Mouse (Mus musculus) c-Kit-positive CD71-positive TER-119-negative erythroid progenitor cells, embryonic 14.5 days (primary cell): ENCODE results near the gene Glra1.
A peak's percentile ranks its signal among the peaks of the same experiment; 100 is the strongest.

Experiments used
- DNase-seq: peaks from one replicate; pipeline ENCODE4 v3.0.0-alpha.2; 2013; ENCODE audit warnings: low read depth

Gene Glra1

DNA sequence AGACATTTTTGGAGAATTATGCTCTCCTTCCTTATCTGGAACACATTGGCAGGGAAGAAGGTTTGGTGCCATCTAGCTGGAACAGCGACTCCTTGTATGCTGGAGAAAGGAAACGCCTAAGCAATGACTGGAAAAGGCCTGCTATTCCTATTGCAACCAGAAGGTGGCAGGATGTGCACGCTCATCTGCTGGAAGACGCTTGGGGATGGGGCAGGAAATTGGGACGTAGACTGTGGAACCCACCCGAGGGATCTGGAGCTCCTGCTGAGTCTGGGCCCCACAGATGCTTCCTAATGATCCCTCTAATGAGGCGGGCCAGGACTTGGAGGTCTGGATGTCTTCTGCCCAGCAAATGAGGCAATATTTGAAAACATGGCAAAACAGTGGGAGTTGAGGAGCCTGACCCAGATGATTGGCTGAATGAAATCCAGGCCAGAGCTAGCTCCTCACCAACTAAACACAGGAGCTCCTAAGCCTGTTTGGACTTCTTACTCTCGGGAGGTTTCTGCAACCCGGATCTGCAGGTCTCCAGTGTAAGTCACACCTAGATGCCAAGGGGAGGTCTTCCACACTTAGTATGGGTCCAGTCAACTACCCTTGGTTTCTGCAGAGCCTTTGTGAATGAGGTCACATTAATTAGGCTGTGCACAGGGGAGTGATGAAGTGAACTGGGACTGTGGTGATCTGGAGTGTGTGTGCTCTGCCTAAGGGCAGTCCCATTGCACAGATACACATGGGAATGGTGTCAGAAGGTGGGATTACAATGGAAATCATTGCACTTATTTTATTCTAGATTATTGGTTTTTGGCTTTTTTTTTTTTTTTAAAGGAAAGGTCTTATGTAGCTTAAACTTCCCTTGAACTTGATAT is 89.0 kb downstream of the Glra1 start:
- no peak for DNase-seq

DNA sequence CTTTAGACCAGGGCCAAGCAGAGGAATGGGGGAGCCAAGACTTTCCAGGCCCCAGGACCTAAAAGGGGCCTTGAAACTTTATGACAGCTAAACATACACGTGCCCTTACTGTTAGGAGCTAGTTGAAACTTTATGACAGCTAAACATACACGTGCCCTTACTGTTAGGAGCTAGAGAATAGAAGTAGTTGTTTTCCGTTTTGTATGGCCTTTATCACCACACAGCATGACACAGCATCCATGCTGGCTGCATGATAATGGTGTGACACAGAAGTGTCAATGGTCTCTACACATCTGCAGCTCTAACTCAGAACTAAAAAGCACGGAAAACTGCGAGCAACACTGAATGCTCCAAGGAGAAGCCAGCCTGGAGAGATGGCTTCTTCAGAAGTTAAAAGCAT is 90.3 kb downstream of the Glra1 start:
- no peak for DNase-seq

- DNase-seq, result no peak
Observed at GRCm38 (mm10) chr11:55511374-55511773, 96.6 kb downstream of the Glra1 start.

- no peak for DNase-seq
Observed at GRCm38 (mm10) chr11:55505485-55505884, 102.5 kb downstream of the Glra1 start.

- DNase-seq, result no peak
Observed at GRCm38 (mm10) chr11:55502886-55503285, 105.1 kb downstream of the Glra1 start.

DNA sequence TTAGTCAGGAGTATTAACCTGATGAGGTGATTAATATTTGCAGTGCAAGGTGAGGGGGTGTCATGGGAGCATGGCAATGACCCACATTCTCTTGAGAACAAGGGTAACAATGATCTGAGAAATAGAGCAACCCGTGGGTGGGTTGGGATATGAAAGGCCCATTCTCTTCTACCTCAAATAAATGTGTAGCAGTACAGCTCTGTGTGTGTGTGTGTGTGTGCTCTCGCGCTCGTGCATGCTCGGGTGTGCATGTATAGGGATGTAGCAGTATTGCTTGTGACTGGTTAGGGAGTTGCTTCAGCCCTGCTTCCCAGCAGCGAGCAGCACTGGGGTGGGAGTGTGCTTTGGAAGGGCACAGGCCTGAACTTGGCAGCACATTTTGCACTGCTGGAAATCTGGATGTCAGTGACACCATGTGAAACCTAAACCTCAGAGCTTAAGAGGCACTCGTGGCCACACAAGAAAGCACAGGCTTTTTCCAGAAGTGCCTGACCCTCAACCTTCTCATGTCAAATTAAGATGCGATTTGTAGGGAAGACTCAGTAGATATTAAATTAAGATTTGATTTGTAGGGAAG is 106.0 kb downstream of the Glra1 start:
- no peak for DNase-seq

GRCm38 (mm10) chr11:55497885-55498284 is 110.1 kb downstream of the Glra1 start:
- DNase-seq, result peak; percentile 43

DNA sequence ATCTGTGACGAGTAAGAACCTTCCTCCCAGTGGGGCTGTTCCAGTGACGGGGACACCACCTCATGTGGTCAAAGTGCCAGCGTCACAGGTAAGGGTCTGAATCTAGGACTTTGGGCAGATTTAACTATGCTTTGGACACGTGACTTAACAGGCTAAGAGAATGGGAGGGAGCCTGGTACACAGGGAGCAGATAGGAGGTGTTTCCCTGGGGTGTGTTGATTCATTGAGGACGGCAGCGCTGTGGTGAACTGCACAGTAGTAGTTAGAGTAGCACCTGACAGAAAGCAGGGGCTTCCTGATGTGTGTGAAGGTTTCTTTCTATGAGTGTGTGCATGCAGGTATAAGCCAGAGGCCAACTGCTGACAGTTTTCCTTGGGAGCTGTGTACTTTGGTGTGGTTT is 111.8 kb downstream of the Glra1 start:
- DNase-seq, result no peak

GRCm38 (mm10) chr11:55485443-55485842 is 122.6 kb downstream of the Glra1 start:
- no peak for DNase-seq

GRCm38 (mm10) chr11:55473219-55473618 is 134.8 kb downstream of the Glra1 start:
- DNase-seq, result no peak

DNA sequence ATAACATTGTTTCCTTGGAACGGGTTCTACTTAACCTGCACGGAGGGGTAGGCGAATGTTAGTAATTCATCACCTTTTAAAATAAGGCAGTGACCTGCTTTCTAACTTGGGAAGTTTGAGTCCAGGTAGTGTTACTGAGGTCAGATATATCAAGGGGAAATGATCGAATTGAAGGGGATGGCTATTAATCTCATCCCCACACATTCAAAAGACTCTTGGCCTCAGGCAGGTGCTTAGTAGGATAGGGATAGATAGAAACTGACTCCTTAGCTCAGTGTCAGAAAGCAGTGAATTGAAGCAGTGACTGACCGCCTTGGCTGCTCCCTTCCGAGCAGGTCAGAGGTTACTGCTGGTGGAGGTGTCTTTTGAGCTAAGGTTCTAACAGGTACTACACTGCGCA is 136.5 kb downstream of the Glra1 start:
- DNase-seq, result no peak

- no peak for DNase-seq
Observed at GRCm38 (mm10) chr11:55470761-55471160, 137.2 kb downstream of the Glra1 start.

- no peak for DNase-seq
Observed at GRCm38 (mm10) chr11:55469923-55470691, 137.9 kb downstream of the Glra1 start.

DNA sequence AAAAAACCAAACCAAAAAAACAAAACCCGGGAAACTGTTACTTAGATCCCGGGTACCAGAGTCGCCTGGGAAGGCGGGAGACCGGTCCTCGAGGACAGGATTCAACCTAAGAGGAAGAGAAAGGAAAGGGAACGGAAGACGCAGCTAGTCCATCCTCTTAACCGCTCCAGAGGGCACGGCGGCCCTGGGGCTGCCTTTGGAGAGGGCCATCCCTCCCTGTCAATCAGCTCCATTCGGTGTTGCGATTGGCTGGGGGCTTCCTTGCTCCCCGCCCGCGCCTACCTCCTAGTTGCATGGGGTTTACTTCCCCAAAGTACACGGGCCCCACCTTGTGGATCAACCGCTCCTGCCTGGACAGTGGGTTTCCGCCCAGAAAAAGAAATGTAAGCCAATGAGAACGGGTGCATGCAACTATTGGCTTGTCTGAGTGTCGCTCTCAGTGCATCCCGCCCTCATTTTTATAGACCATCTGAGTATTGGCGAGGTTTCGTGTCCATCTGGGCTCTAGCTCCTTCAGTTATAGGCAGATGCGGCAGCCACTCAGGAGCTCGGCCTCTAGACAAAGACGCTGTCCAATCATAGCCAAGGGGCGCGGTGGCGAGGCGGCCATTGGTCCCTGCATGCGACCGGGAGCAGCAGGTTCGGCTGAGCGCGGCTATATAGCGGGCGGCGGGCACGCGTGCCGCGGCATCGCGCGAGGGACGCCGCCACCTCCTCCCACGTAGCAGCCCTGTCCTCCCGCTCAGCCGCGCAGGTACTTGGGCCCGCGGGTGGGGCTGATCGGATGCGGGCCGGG is 138.8 kb downstream of the Glra1 start, which contains the start of gene G3bp1:
TSS of gene G3bp1 (plus strand) at position 638 of the 796 bp plus-strand sequence.
- DNase-seq, result peak; percentile 99

DNA sequence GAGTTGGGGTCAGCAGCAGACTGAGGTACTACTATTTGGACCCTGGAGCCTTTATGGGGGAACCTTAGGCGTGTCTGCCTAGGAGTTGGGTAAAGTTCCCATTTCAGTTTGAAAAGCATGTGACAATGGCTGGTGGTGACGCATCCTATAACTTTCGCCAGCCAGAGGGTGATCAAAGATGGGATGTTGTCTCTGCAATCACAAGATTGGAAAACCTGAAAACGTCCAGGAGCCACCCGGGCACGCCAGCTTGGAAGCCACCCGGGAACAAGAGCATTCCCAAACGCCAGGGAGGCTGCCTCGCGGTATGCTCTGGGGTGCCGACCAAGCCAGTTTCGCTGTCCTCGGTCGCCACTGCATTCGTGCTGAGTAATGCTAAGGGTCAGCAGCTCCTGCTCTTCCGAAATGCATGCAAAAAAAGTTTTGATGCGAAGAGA is 139.4 kb downstream of the Glra1 start:
- no peak for DNase-seq

DNA sequence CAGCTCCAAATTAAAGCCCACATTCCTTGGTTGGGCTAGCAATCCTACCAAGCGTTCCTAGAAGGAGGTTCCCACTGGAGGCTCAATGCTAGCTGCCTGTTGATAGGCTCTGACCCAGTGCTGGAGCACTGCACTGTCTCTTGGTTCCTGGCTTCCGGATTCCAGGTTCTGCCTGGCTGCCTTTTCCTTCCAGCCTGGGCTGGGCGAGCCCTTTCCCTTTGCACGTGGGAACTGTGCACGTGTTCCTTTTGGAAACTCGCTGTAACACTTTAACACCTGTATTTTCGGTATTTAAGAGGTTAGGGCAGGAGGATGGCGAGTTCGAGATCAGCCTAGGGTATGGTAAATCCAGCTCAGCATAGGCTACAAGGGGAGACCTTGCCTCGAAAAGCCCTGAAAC is 140.0 kb downstream of the Glra1 start:
- DNase-seq, result no peak

DNA sequence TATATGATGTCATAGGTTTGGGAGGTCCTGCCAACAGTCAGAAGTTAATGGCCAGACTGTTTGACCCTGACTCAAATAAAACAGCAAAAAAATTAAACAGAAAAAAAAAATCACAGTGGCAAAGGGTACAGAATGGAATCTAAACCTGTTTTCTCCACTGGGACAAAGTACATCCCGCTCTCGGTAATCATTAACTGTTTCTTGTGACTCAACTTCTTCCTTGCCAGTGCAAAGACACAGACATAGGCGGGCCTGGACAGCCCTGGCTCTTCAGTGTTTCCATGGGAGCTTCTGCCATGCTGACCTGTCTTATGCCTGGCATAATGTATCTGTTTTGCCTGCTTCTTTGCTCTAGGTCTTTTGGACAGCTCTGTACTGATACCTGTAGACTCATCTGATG is 142.8 kb downstream of the Glra1 start:
- DNase-seq, result no peak

- DNase-seq, result no peak
Observed at GRCm38 (mm10) chr11:55464707-55465106, 143.3 kb downstream of the Glra1 start.
